Comparison of ENCODE assay signal across 9 mouse cellular contexts in the genomic region with DNA sequence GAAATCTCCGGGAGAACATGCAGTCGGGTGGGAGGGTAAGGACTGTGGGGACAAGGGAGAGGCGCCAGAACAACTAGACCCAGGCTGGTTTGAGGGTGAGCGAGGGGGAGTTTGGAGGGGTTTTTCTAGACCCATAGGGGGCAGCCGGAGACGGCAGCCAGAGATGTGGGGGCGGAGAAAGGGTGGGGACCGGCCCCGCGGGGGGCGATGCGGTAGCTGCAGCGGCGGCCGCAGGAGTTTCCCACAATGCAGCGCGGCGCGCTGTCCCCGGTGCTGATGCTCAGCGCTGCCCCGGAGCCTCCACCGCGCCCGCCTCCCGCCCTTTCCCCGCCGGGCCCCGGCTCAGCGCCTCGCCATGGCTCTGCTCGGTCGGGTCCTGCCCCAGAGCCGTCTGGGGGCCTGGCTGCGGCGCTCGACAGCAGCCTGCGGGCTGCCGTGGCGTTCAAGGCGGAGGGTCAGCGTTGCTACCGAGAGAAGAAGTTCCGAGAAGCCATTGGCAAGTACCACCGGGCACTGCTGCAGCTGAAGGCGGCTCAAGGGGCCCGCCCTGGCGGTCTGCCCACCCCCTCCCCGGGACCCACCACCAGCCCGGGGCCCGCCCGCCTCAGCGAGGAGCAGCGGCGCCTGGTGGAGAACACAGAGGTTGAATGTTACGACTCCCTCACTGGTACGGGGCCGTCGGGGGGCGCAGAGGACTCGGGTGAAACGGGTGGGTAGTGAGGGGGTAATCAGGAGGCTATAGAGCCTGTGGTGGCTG. TPM values are rescaled to one million over a fixed set of nuclear protein-coding genes. Genes with fewer than 3 reads are reported as not detected.
DNase-seq lines count a peak whose midpoint lies in the region; ATAC-seq and TF ChIP-seq lines count a peak whose summit lies in the region.
"Had no signal": no experiment of that assay in that cellular context is flagged by ENCODE, and none has a peak within 500 bp of the region (broad histone marks: within the 10 kb centered on the region; RNA-seq: fewer than 3 reads in every experiment).

A gene (plus strand): TSS at position 235 of the 757 bp plus-strand sequence.

- peak; percentile 28 for TF ChIP-seq CTCF in ES-Bruce4 (IDR thresholded peaks at IDR 0.05; ENCODE audit: low read depth, low read length)

- H3K4me2 ChIP-seq in heart, embryonic 13.5 days, result peak within 1 kb of the TSS; percentile 60
- 0 out of 2 replicates have a peak within 1 kb of the TSS, but pooled peaks have one; percentile 17 for H3K4me2 ChIP-seq in liver, embryonic 13.5 days

- H3K27ac ChIP-seq in ES-Bruce4 (ENCODE audit: insufficient read depth, low read length), result no peak within 1 kb of the TSS
- H3K27ac ChIP-seq in heart, embryonic 13.5 days (replicated peaks), result no peak within 1 kb of the TSS
- H3K27ac ChIP-seq in liver, embryonic 13.5 days, result no peak within 1 kb of the TSS

- 0 out of 2 replicates have a peak, but pooled peaks cover 3% of the 10 kb centered on the region for H3K27me3 ChIP-seq in ES-Bruce4 (ENCODE audit: control insufficient read depth, insufficient read depth, low read length, poor library complexity, severe bottlenecking)
- H3K27me3 ChIP-seq in heart, embryonic 13.5 days (replicated peaks), result peaks cover 91% of the 10 kb centered on the region
- peaks cover 77% of the 10 kb centered on the region for H3K27me3 ChIP-seq in liver, embryonic 13.5 days

- peak; percentile 40; the same call in 1 of the 2 replicates for ATAC-seq in common myeloid progenitor, adult 5-6 weeks (replicated peaks; ENCODE audit: low read depth, poor library complexity, severe bottlenecking)
- no peak; the same call in 1 of the 2 replicates for ATAC-seq in heart, embryonic 13.5 days (ENCODE audit: extremely low read depth, insufficient number of reproducible peaks, low FRiP score, low TSS enrichment)
- 0 out of 2 replicates have a peak, but pooled peaks have one; percentile 32 for ATAC-seq in liver, embryonic 13.5 days (ENCODE audit: low read depth)
- ATAC-seq in monocyte, adult 5-6 weeks (replicated peaks; ENCODE audit: insufficient number of reproducible peaks, low FRiP score, low TSS enrichment, poor library complexity, severe bottlenecking), result no peak

- H3K9ac ChIP-seq in ES-Bruce4 (ENCODE audit: low read depth, poor library complexity, severe bottlenecking), result no peak within 1 kb of the TSS
- H3K9ac ChIP-seq in heart, embryonic 13.5 days, result no peak within 1 kb of the TSS
- H3K9ac ChIP-seq in liver, embryonic 13.5 days, result no peak within 1 kb of the TSS

- peak; percentile 62 to 66 for DNase-seq in B cell, adult 2 months
- DNase-seq in kidney, postnatal 4 days, result peak; percentile 78 to 83
- DNase-seq in liver, embryonic 13.5 days, result no peak
- DNase-seq in right cerebral cortex, adult 18-20 months, result peak; percentile 84

- no peaks in the 10 kb centered on the region for H3K36me3 ChIP-seq in ES-Bruce4 (ENCODE audit: control insufficient read depth, insufficient read depth, low read length, poor library complexity, severe bottlenecking)
- peaks cover 17% of the 10 kb centered on the region for H3K36me3 ChIP-seq in heart, embryonic 13.5 days
- H3K36me3 ChIP-seq in liver, embryonic 13.5 days, result no peaks in the 10 kb centered on the region

- TF ChIP-seq POLR2A in ES-Bruce4 (IDR thresholded peaks at IDR 0.05; ENCODE audit: insufficient read depth, low read length), result no peak

- TF ChIP-seq EP300 in ES-Bruce4 (IDR thresholded peaks at IDR 0.05; ENCODE audit: insufficient read depth, low read depth, low read length), result 0 out of 2 replicates have a peak, but pooled peaks have one; percentile 26

- H3K9me3 ChIP-seq in ES-Bruce4 (replicated peaks; ENCODE audit: control insufficient read depth, insufficient read depth, low read length, poor library complexity, severe bottlenecking), result no peaks in the 10 kb centered on the region
- H3K9me3 ChIP-seq in heart, embryonic 13.5 days, result no peaks in the 10 kb centered on the region
- no peaks in the 10 kb centered on the region for H3K9me3 ChIP-seq in liver, embryonic 13.5 days (replicated peaks)

- 3% methylated on average over 62 of the region's 62 CpGs for WGBS in heart, embryonic 13.5 days
- WGBS in liver, embryonic 13.5 days (ENCODE audit: insufficient replicate concordance), result 5% methylated on average over 56 of the region's 62 CpGs

- peak within 1 kb of the TSS; percentile 45 for H3K4me3 ChIP-seq in ES-Bruce4 (ENCODE audit: low read depth, low read length)
- H3K4me3 ChIP-seq in heart, embryonic 13.5 days, result peak within 1 kb of the TSS; percentile 34
- no peak within 1 kb of the TSS; the same call in 1 of the 2 replicates for H3K4me3 ChIP-seq in liver, embryonic 13.5 days (replicated peaks)
- H3K4me3 ChIP-seq: erythroblast, embryonic 14.5 days had no signal

- no peaks in the 10 kb centered on the region for H3K4me1 ChIP-seq in ES-Bruce4 (ENCODE audit: control insufficient read depth, insufficient read depth, low read length)
- H3K4me1 ChIP-seq in heart, embryonic 13.5 days, result peaks cover 9% of the 10 kb centered on the region
- H3K4me1 ChIP-seq in liver, embryonic 13.5 days (replicated peaks), result peaks cover 18% of the 10 kb centered on the region

RNA-seq across cellular contexts. Expression of the gene that starts here (rescaled TPM):
- polyA plus RNA-seq in ES-Bruce4 (2011; ENCODE audit: insufficient read depth, insufficient read length, low read depth, missing spikeins), result 0.65 TPM in 1 of 2 replicates, not detected in the other
- total RNA-seq in common myeloid progenitor, adult 5-6 weeks (2017), result 0.29 TPM in 1 of 2 replicates, not detected in the other
- polyA plus RNA-seq in heart, embryonic 13.5 days (2015; fragmentation: Nextera tagmentation; extraction: Ambion mirVana), result 0.25 TPM in 1 of 2 replicates, not detected in the other
- 0.05 TPM in 1 of 2 replicates, not detected in the other for polyA plus RNA-seq in liver, embryonic 13.5 days (2015; fragmentation: Nextera tagmentation; extraction: Ambion mirVana)
- not detected in 3 replicates for total RNA-seq in monocyte, adult 5-6 weeks (2017)
- polyA plus RNA-seq: erythroblast, embryonic 14.5 days had no signal

Comparison
In these comparisons a context has a peak if more than half of its experiments do, and no peak if none do; other contexts are left out.
1. Peak in ATAC-seq in common myeloid progenitor, adult 5-6 weeks; RNA of the gene not detected or under 1 TPM.
2. Peak in ATAC-seq and H3K4me2 ChIP-seq in liver, embryonic 13.5 days; RNA of the gene not detected or under 1 TPM.